Mouse (Mus musculus) hindbrain, postnatal 0 days (tissue): ENCODE measurements at regions not wholly inside any gene's neighbourhood (a gene's known extent, or its start where the extent isn't known, plus 50 kb on each side); places are given as distances from the start of the nearest gene placed in this dataset.

Experiments
- ATAC-seq: fragments of 200-750 bp; cut with Nextera tagmentation; 2 replicates; pipeline ENCODE4 v1.8.0; 2017; ENCODE audit warnings: mild to moderate bottlenecking, moderate TSS enrichment, moderate library complexity
- DNase-seq: peaks from one replicate; pipeline ENCODE4 v3.0.0-alpha.2; 2015; ENCODE audit warnings: low spot score
- H3K27ac ChIP-seq: fragments of 300-500 bp; sonication (generic); 2 replicates; pipeline ENCODE4 v1.5.1; 2014; ENCODE audit warnings: mild to moderate bottlenecking
- H3K27me3 ChIP-seq: fragments of 300-500 bp; sonication (generic); 2 replicates; pipeline ENCODE4 v1.6.1; 2014; ENCODE audit warnings: low read length, mixed read lengths; ENCODE audit not compliant: insufficient read depth
- H3K36me3 ChIP-seq: fragments of 300-500 bp; sonication (generic); 2 replicates; pipeline ENCODE4 v1.6.1; 2014; ENCODE audit warnings: low read length, mixed read lengths; ENCODE audit not compliant: insufficient read depth
- H3K4me1 ChIP-seq: fragments of 300-500 bp; sonication (generic); 2 replicates; pipeline ENCODE4 v1.6.1; 2014; ENCODE audit warnings: antibody characterized with exemption, low read length, mixed read lengths; ENCODE audit not compliant: insufficient read depth
- H3K4me2 ChIP-seq: fragments of 300-500 bp; sonication (generic); 2 replicates; pipeline ENCODE4 v1.6.1; 2014; ENCODE audit warnings: low read depth, mild to moderate bottlenecking, low read length, moderate library complexity, mixed read lengths
- H3K4me3 ChIP-seq: fragments of 300-500 bp; sonication (generic); 2 replicates; pipeline ENCODE4 v1.5.1; 2014; ENCODE audit warnings: low read length
- H3K9ac ChIP-seq: fragments of 300-500 bp; sonication (generic); replicated peaks from 2 replicates; pipeline ENCODE4 v1.6.1; 2014; ENCODE audit warnings: mild to moderate bottlenecking, low read length, moderate library complexity, mixed read lengths
- H3K9me3 ChIP-seq: fragments of 300-500 bp; sonication (generic); 2 replicates; pipeline ENCODE4 v1.6.1; 2016; ENCODE audit warnings: low read length, mixed read lengths
- CTCF ChIP-seq: IDR thresholded peaks from 2 replicates; pipeline ENCODE4 v1.5.1; 2016; ENCODE audit warnings: antibody characterized with exemption, control low read depth, low read depth
- WGBS: fragments of 180-500 bp; shearing (Covaris S2); extraction: QIAGEN DNeasy Blood & Tissue Kit; methylation state at CpG from one replicate; pipeline ENCODE4 v1.1.7; 2014; 5-methylcytosine and 5-hydroxymethylcytosine counted together

DNA sequence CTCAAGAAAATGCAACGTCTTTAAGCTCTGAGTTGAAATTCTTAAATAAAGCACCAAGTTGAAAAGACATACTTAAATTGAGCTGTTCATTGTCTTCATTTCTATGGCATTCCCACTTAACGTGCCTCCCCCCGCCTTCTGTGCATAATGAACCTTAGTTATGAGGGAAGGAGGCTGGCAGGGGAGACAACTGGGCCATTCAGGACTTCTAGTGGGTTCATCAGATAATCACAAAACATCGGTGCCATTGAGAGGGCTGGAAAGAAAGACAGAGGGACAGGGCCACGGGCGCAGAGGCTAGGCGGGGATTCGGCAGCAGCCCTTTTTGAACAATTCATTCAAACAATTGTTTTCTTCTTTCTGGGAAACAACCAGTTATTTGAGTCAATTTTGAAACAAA, 89.6 kb upstream of the Dyrk2 start:
- no peak for DNase-seq
- Histone ChIP-seq H3K4me2 (no peak overlapping the region), H3K9ac (no peak overlapping the region), H3K27ac (no peak overlapping the region), H3K36me3 (no peaks in the 10 kb centered on the region), H3K27me3 (no peaks in the 10 kb centered on the region), H3K4me1 (peaks cover 7% of the 10 kb centered on the region), H3K4me3 (no peak overlapping the region), H3K9me3 (no peaks in the 10 kb centered on the region)
- no peak for TF ChIP-seq CTCF
- WGBS = 30% methylated on average over 8 of the region's 8 CpGs
- ATAC-seq = no peak

- no peak for ATAC-seq
- Histone ChIP-seq H3K27me3 (no peaks in the 10 kb centered on the region), H3K4me1 (no peaks in the 10 kb centered on the region), H3K4me3 (no peak overlapping the region), H3K27ac (no peak overlapping the region), H3K9me3 (no peaks in the 10 kb centered on the region), H3K4me2 (no peak overlapping the region), H3K36me3 (no peaks in the 10 kb centered on the region), H3K9ac (no peak overlapping the region)
- DNase-seq = peak; percentile 17
- no peak for TF ChIP-seq CTCF
- WGBS = 43% methylated on average over 9 of the region's 9 CpGs
Observed at GRCm38 (mm10) chr10:118956352-118956751, 86.3 kb upstream of the Dyrk2 start.

DNA sequence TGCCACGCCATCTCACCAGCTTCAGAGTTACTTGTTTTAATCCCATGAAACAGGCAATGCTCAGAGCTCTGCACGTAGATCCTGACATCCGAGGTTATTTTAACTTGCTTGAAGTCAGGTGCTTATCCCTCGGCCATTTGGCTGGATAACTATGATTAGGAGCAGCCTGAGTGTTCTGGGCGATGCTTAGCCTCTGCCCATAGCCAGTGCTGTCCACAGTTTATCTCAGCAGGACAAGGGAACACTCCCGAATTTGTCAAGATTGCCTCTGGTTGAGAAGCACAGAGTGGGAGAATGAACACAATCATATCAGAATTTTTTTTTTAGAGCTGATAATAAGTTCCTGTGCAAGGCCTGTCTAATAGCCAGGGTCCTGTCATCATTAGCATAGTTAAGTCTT, 83.4 kb upstream of the Dyrk2 start:
- Histone ChIP-seq H3K4me2 (no peak overlapping the region), H3K9me3 (no peaks in the 10 kb centered on the region), H3K27me3 (no peaks in the 10 kb centered on the region), H3K9ac (no peak overlapping the region), H3K27ac (no peak overlapping the region), H3K4me1 (no peaks in the 10 kb centered on the region), H3K36me3 (no peaks in the 10 kb centered on the region), H3K4me3 (no peak overlapping the region)
- DNase-seq (no peak), ATAC-seq (no peak)
- WGBS = 87% methylated on average over 6 of the region's 6 CpGs
- no peak for TF ChIP-seq CTCF

GRCm38 (mm10) chr10:118952756-118953155, 82.7 kb upstream of the Dyrk2 start:
- Histone ChIP-seq H3K27ac (no peak overlapping the region), H3K27me3 (no peaks in the 10 kb centered on the region), H3K9me3 (no peaks in the 10 kb centered on the region), H3K4me1 (no peaks in the 10 kb centered on the region), H3K4me2 (no peak overlapping the region), H3K9ac (no peak overlapping the region), H3K4me3 (no peak overlapping the region), H3K36me3 (no peaks in the 10 kb centered on the region)
- WGBS = 80% methylated on average over 9 of the region's 9 CpGs
- no peak for TF ChIP-seq CTCF
- DNase-seq (no peak), ATAC-seq (no peak)

DNA sequence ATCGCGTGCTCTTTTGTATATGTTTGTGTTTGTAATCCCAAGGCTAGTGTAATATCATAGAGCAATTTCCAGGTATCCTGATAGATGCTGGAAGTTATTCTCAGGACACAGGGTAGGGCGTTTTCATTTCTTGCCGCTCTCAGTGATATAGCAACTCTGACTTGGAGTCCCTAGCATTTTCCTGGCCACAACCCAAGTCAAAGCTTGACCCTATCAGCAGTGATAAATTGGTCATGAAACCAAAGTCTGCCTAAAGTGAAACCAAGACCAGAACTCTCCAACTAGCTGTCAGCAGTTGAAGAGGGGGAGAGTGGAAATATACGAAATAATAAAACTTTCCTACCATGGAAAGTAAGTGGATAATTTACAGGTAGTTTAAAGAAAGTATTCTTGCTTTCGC, 77.7 kb upstream of the Dyrk2 start:
- H3K4me1 ChIP-seq = no peaks in the 10 kb centered on the region
- TF ChIP-seq CTCF = no peak

DNA sequence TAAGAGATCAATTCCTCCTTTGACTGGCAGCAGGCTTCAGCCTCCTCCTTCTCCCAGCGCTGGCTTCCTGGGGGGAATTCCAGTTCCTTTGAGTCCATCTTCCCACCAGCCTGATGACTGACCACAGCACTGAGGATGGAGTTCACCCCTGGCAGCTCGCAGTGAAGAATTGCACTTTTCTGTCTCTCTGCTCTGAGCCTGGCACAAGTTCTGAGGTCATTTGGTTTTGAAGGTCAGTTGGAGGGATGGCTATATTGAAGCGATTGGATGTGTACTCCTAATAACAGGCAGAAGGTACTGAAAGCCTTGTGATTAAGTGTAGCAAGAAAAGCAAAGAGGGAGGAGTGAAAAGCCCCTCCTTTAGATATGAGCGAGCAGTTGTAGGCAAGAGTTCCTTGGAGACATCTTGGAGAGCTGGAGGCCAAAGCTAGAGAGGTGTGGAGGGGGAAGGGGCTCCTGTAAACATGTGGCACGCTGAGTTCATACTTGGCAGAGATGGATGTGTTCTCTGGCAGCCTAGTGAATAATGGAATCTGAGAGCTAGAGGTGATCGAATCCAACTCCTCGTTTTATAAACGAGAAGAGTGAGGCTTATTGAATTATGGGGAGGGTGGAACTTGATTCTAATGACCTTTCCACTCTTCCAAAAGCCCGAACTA, 77.1 kb upstream of the Dyrk2 start:
- Histone ChIP-seq H3K36me3 (no peaks in the 10 kb centered on the region), H3K27me3 (no peaks in the 10 kb centered on the region), H3K4me2 (no peak overlapping the region), H3K4me3 (no peak overlapping the region), H3K9me3 (no peaks in the 10 kb centered on the region), H3K4me1 (no peaks in the 10 kb centered on the region), H3K9ac (no peak overlapping the region), H3K27ac (no peak overlapping the region)
- ATAC-seq = no peak
- no peak for TF ChIP-seq CTCF
- WGBS = 69% methylated on average over 9 of the region's 9 CpGs
- DNase-seq = no peak

More for the DNA sequence above, 77.7 kb upstream of the Dyrk2 start:
- no peak overlapping the region for H3K9ac ChIP-seq
- no peaks in the 10 kb centered on the region for H3K27me3 ChIP-seq
- no peaks in the 10 kb centered on the region for H3K9me3 ChIP-seq
- H3K27ac ChIP-seq = no peak overlapping the region
- no peak overlapping the region for H3K4me2 ChIP-seq
- no peak for ATAC-seq
- H3K4me3 ChIP-seq = no peak overlapping the region
- H3K36me3 ChIP-seq = no peaks in the 10 kb centered on the region
- 86% methylated on average over 6 of the region's 6 CpGs for WGBS
- DNase-seq = no peak

GRCm38 (mm10) chr10:118927316-118927715, 57.3 kb upstream of the Dyrk2 start:
- Histone ChIP-seq H3K4me2 (no peak overlapping the region), H3K27ac (no peak overlapping the region), H3K36me3 (no peaks in the 10 kb centered on the region), H3K9ac (no peak overlapping the region), H3K27me3 (no peaks in the 10 kb centered on the region), H3K4me1 (no peaks in the 10 kb centered on the region), H3K4me3 (no peak overlapping the region), H3K9me3 (no peaks in the 10 kb centered on the region)
- ATAC-seq (no peak), DNase-seq (no peak)
- 90% methylated on average over 12 of the region's 12 CpGs for WGBS
- TF ChIP-seq CTCF = no peak
